Mouse (Mus musculus): ENCODE data around the gene F3. TPM values are rescaled to one million over a fixed set of nuclear protein-coding genes. Genes with fewer than 3 reads are reported as not detected.

Gene F3
- polyA plus RNA-seq, 1 experiment from 2014 or later: 8.8 TPM

GRCm38 (mm10) chr3:121686408-121686911 is 36.9 kb upstream of the F3 start:
- H3K4me1 ChIP-seq (ENCODE audit: control insufficient read depth, insufficient read depth, low read length): peaks cover 10% of the 10 kb centered on the region; the same call in 1 of the 2 replicates
- H3K27ac ChIP-seq (ENCODE audit: low read depth, low read length): no peak overlapping the region
- peak; percentile 90 for ATAC-seq
- H3K4me2 ChIP-seq (ENCODE audit: low read length): no peak overlapping the region
- no peak overlapping the region for H3K4me3 ChIP-seq (ENCODE audit: low read depth, low read length)
- H3K9ac ChIP-seq (ENCODE audit: low read length): no peak overlapping the region
- WGBS: 9% methylated on average over 4 of the region's 4 CpGs
- no peaks in the 10 kb centered on the region for H3K36me3 ChIP-seq (ENCODE audit: control insufficient read depth, insufficient read depth, low read length)
- peak; percentile 91 for DNase-seq (ENCODE audit: low spot score)
- no peaks in the 10 kb centered on the region for H3K9me3 ChIP-seq (replicated peaks; ENCODE audit: control insufficient read depth, low read length)
- H3K27me3 ChIP-seq (replicated peaks; ENCODE audit: control insufficient read depth, insufficient read depth, low read length): 0 out of 2 replicates have a peak, but pooled peaks cover 2% of the 10 kb centered on the region

- no peaks in the 10 kb centered on the region for H3K36me3 ChIP-seq (ENCODE audit: control insufficient read depth, insufficient read depth, low read length)
- no peak overlapping the region for H3K4me2 ChIP-seq (ENCODE audit: low read length)
- no peak for ATAC-seq
- H3K27ac ChIP-seq (ENCODE audit: low read depth, low read length): no peak overlapping the region
- H3K9me3 ChIP-seq (replicated peaks; ENCODE audit: control insufficient read depth, low read length): no peaks in the 10 kb centered on the region
- H3K4me1 ChIP-seq (ENCODE audit: control insufficient read depth, insufficient read depth, low read length): peaks cover 10% of the 10 kb centered on the region; the same call in 1 of the 2 replicates
- DNase-seq (ENCODE audit: low spot score): no peak
- H3K4me3 ChIP-seq (ENCODE audit: low read depth, low read length): no peak overlapping the region
- H3K9ac ChIP-seq (ENCODE audit: low read length): no peak overlapping the region
- 91% methylated on average over 3 of the region's 3 CpGs for WGBS
- H3K27me3 ChIP-seq (replicated peaks; ENCODE audit: control insufficient read depth, insufficient read depth, low read length): 0 out of 2 replicates have a peak, but pooled peaks cover 3% of the 10 kb centered on the region
Observed at GRCm38 (mm10) chr3:121687741-121688140, 35.6 kb upstream of the F3 start.

GRCm38 (mm10) chr3:121689029-121689428 is 34.3 kb upstream of the F3 start:
- 81% methylated on average over 5 of the region's 5 CpGs for WGBS
- DNase-seq (ENCODE audit: low spot score) (no peak), ATAC-seq (no peak)
- Histone ChIP-seq H3K4me3 (ENCODE audit: low read depth, low read length) (no peak overlapping the region), H3K9me3 (replicated peaks; ENCODE audit: control insufficient read depth, low read length) (no peaks in the 10 kb centered on the region), H3K4me2 (ENCODE audit: low read length) (no peak overlapping the region), H3K4me1 (ENCODE audit: control insufficient read depth, insufficient read depth, low read length) (peaks cover 10% of the 10 kb centered on the region; the same call in 1 of the 2 replicates), H3K27ac (ENCODE audit: low read depth, low read length) (no peak overlapping the region), H3K27me3 (replicated peaks; ENCODE audit: control insufficient read depth, insufficient read depth, low read length) (0 out of 2 replicates have a peak, but pooled peaks cover 3% of the 10 kb centered on the region), H3K36me3 (ENCODE audit: control insufficient read depth, insufficient read depth, low read length) (no peaks in the 10 kb centered on the region), H3K9ac (ENCODE audit: low read length) (no peak overlapping the region)

GRCm38 (mm10) chr3:121689697-121690096 is 33.6 kb upstream of the F3 start:
- H3K4me2 ChIP-seq (ENCODE audit: low read length): no peak overlapping the region
- no peak overlapping the region for H3K4me3 ChIP-seq (ENCODE audit: low read depth, low read length)
- 86% methylated on average over 3 of the region's 3 CpGs for WGBS
- 0 out of 2 replicates have a peak, but pooled peaks cover 3% of the 10 kb centered on the region for H3K27me3 ChIP-seq (replicated peaks; ENCODE audit: control insufficient read depth, insufficient read depth, low read length)
- ATAC-seq (no peak), DNase-seq (ENCODE audit: low spot score) (no peak)
- H3K4me1 ChIP-seq (ENCODE audit: control insufficient read depth, insufficient read depth, low read length): peaks cover 10% of the 10 kb centered on the region; the same call in 1 of the 2 replicates
- H3K9ac ChIP-seq (ENCODE audit: low read length): no peak overlapping the region
- no peaks in the 10 kb centered on the region for H3K36me3 ChIP-seq (ENCODE audit: control insufficient read depth, insufficient read depth, low read length)
- no peak overlapping the region for H3K27ac ChIP-seq (ENCODE audit: low read depth, low read length)
- H3K9me3 ChIP-seq (replicated peaks; ENCODE audit: control insufficient read depth, low read length): no peaks in the 10 kb centered on the region

GRCm38 (mm10) chr3:121693001-121693730 is 30.2 kb upstream of the F3 start:
- no peaks in the 10 kb centered on the region for H3K4me1 ChIP-seq (ENCODE audit: control insufficient read depth, insufficient read depth, low read length)
- H3K27me3 ChIP-seq (replicated peaks; ENCODE audit: control insufficient read depth, insufficient read depth, low read length): 0 out of 2 replicates have a peak, but pooled peaks cover 3% of the 10 kb centered on the region
- no peaks in the 10 kb centered on the region for H3K36me3 ChIP-seq (ENCODE audit: control insufficient read depth, insufficient read depth, low read length)
- no peak overlapping the region for H3K27ac ChIP-seq (ENCODE audit: low read depth, low read length)
- no peak overlapping the region for H3K4me3 ChIP-seq (ENCODE audit: low read depth, low read length)
- no peak overlapping the region for H3K4me2 ChIP-seq (ENCODE audit: low read length)
- H3K9ac ChIP-seq (ENCODE audit: low read length): no peak overlapping the region
- DNase-seq (ENCODE audit: low spot score) (no peak), ATAC-seq (no peak)
- H3K9me3 ChIP-seq (replicated peaks; ENCODE audit: control insufficient read depth, low read length): no peaks in the 10 kb centered on the region
- WGBS: 86% methylated on average over 13 of the region's 13 CpGs

- WGBS: 85% methylated on average over 5 of the region's 5 CpGs
- Histone ChIP-seq H3K27ac (ENCODE audit: low read depth, low read length) (no peak overlapping the region), H3K9ac (ENCODE audit: low read length) (no peak overlapping the region), H3K9me3 (replicated peaks; ENCODE audit: control insufficient read depth, low read length) (no peaks in the 10 kb centered on the region), H3K4me2 (ENCODE audit: low read length) (no peak overlapping the region), H3K36me3 (ENCODE audit: control insufficient read depth, insufficient read depth, low read length) (no peaks in the 10 kb centered on the region), H3K4me3 (ENCODE audit: low read depth, low read length) (no peak overlapping the region), H3K4me1 (ENCODE audit: control insufficient read depth, insufficient read depth, low read length) (no peaks in the 10 kb centered on the region), H3K27me3 (replicated peaks; ENCODE audit: control insufficient read depth, insufficient read depth, low read length) (0 out of 2 replicates have a peak, but pooled peaks cover 3% of the 10 kb centered on the region)
- ATAC-seq (no peak), DNase-seq (ENCODE audit: low spot score) (no peak)
Observed at GRCm38 (mm10) chr3:121693746-121694145, 29.6 kb upstream of the F3 start.

- Histone ChIP-seq H3K4me1 (ENCODE audit: control insufficient read depth, insufficient read depth, low read length) (peaks cover 22% of the 10 kb centered on the region), H3K9ac (ENCODE audit: low read length) (no peak overlapping the region), H3K27me3 (replicated peaks; ENCODE audit: control insufficient read depth, insufficient read depth, low read length) (no peaks in the 10 kb centered on the region), H3K9me3 (replicated peaks; ENCODE audit: control insufficient read depth, low read length) (no peaks in the 10 kb centered on the region), H3K4me2 (ENCODE audit: low read length) (no peak overlapping the region), H3K4me3 (ENCODE audit: low read depth, low read length) (no peak overlapping the region), H3K27ac (ENCODE audit: low read depth, low read length) (no peak overlapping the region), H3K36me3 (ENCODE audit: control insufficient read depth, insufficient read depth, low read length) (no peaks in the 10 kb centered on the region)
- 81% methylated on average over 7 of the region's 7 CpGs for WGBS
- DNase-seq (ENCODE audit: low spot score) (no peak), ATAC-seq (no peak)
Observed at GRCm38 (mm10) chr3:121697169-121697568, 26.2 kb upstream of the F3 start.

- H3K4me1 ChIP-seq (ENCODE audit: control insufficient read depth, insufficient read depth, low read length): peaks cover 24% of the 10 kb centered on the region
- no peaks in the 10 kb centered on the region for H3K27me3 ChIP-seq (replicated peaks; ENCODE audit: control insufficient read depth, insufficient read depth, low read length)
- DNase-seq (ENCODE audit: low spot score): no peak
- no peak overlapping the region for H3K4me3 ChIP-seq (ENCODE audit: low read depth, low read length)
- peak; percentile 0; the same call in 1 of the 2 replicates for ATAC-seq
- no peak overlapping the region for H3K4me2 ChIP-seq (ENCODE audit: low read length)
- no peak overlapping the region for H3K9ac ChIP-seq (ENCODE audit: low read length)
- peak overlapping the region; percentile 96 for H3K27ac ChIP-seq (ENCODE audit: low read depth, low read length)
- H3K9me3 ChIP-seq (replicated peaks; ENCODE audit: control insufficient read depth, low read length): no peaks in the 10 kb centered on the region
- no peaks in the 10 kb centered on the region for H3K36me3 ChIP-seq (ENCODE audit: control insufficient read depth, insufficient read depth, low read length)
- 53% methylated on average over 4 of the region's 4 CpGs for WGBS
Observed at GRCm38 (mm10) chr3:121699401-121699800, 23.9 kb upstream of the F3 start.

- Histone ChIP-seq H3K4me3 (ENCODE audit: low read depth, low read length) (no peak overlapping the region), H3K4me1 (ENCODE audit: control insufficient read depth, insufficient read depth, low read length) (peaks cover 24% of the 10 kb centered on the region), H3K27ac (ENCODE audit: low read depth, low read length) (peak overlapping the region; percentile 96), H3K4me2 (ENCODE audit: low read length) (peak overlapping the region; percentile 41), H3K9me3 (replicated peaks; ENCODE audit: control insufficient read depth, low read length) (no peaks in the 10 kb centered on the region), H3K27me3 (replicated peaks; ENCODE audit: control insufficient read depth, insufficient read depth, low read length) (no peaks in the 10 kb centered on the region), H3K36me3 (ENCODE audit: control insufficient read depth, insufficient read depth, low read length) (no peaks in the 10 kb centered on the region), H3K9ac (ENCODE audit: low read length) (no peak overlapping the region)
- no peak for DNase-seq (ENCODE audit: low spot score)
- ATAC-seq: peak; percentile 38; the same call in 1 of the 2 replicates
- WGBS: 44% methylated on average over 4 of the region's 4 CpGs
Observed at GRCm38 (mm10) chr3:121699849-121700248, 23.5 kb upstream of the F3 start.
